Mouse (Mus musculus) forebrain, embryonic 10.5 days (tissue): ENCODE measurements around the gene Vmn1r43. TPM values are rescaled to one million over a fixed set of nuclear protein-coding genes. Genes with fewer than 3 reads are reported as not detected.
"Not testable (repeated sequence)": the region's sequence is repeated elsewhere in the genome, so short reads cannot be mapped to it uniquely, and the experiment has no call there.

Experiments
- DNase-seq: peaks from one replicate; pipeline ENCODE4 v3.0.0-alpha.2; 2017; ENCODE audit warnings: low spot score; ENCODE audit errors: extremely low spot score
- H3K27ac ChIP-seq: fragments of 300-500 bp; sonication (generic); 2 replicates; pipeline ENCODE4 v1.5.1; 2016; ENCODE audit warnings: mild to moderate bottlenecking
- H3K27me3 ChIP-seq: fragments of 300-500 bp; sonication (generic); 2 replicates; pipeline ENCODE4 v1.6.1; 2016; ENCODE audit warnings: mild to moderate bottlenecking; ENCODE audit not compliant: poor library complexity, severe bottlenecking
- H3K36me3 ChIP-seq: fragments of 300-500 bp; sonication (generic); replicated peaks from 2 replicates; pipeline ENCODE4 v1.6.1; 2016; ENCODE audit warnings: mild to moderate bottlenecking, moderate library complexity
- H3K4me1 ChIP-seq: fragments of 300-500 bp; sonication (generic); 2 replicates; pipeline ENCODE4 v1.6.1; 2016
- H3K4me3 ChIP-seq: fragments of 300-500 bp; sonication (generic); 2 replicates; pipeline ENCODE4 v1.5.1; 2016; ENCODE audit warnings: mild to moderate bottlenecking, moderate library complexity
- H3K9me3 ChIP-seq: fragments of 300-500 bp; sonication (generic); 2 replicates; pipeline ENCODE4 v1.6.1; 2016; ENCODE audit warnings: mild to moderate bottlenecking, moderate library complexity
- WGBS: fragments of 180-500 bp; shearing (Covaris S2); methylation state at CpG from one replicate; pipeline ENCODE4 v1.1.7; 2016; 5-methylcytosine and 5-hydroxymethylcytosine counted together
- polyA plus RNA-seq: library from polyadenylated mRNA; unstranded; fragments of >200 nt; fragmentation: Nextera tagmentation; extraction: Ambion mirVana; gene quantifications from 2 replicates; pipeline ENCODE4 v1.2.1, GENCODE M21; 2016

Gene Vmn1r43
- polyA plus RNA-seq = not detected in 2 replicates

DNA sequence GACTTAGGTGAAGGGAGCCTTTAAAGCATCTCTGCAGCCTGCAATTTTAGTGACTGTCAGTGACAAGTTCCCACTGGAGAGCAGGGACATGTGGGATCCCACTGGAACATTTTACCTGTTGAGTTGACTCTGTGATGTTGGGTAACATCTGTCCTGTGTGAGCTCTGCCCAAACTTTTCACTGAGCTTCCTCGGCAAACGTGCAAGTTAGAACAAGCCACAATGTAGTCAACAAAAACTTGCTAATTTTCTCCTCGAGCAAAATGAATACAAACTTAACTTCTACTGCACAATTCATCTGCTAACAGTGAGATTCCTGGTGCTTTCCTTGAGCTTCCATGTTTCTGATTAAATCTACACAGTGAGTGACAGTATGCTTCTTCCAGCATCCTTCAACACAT, at the start of gene Vmn1r43, which contains the start of gene Vmn1r42:
Gene Vmn1r43, minus strand, starts transcription at position 101 of the 400 bp plus-strand sequence.
Gene Vmn1r42, minus strand, starts transcription at position 101 of the 400 bp plus-strand sequence.
- H3K27me3 ChIP-seq, H3K4me3 ChIP-seq, H3K27ac ChIP-seq, DNase-seq, H3K4me1 ChIP-seq, H3K36me3 ChIP-seq: not testable (repeated sequence)
- peaks cover 21% of the 10 kb centered on the region for H3K9me3 ChIP-seq
- 83% methylated on average over 3 of the region's 3 CpGs for WGBS

DNA sequence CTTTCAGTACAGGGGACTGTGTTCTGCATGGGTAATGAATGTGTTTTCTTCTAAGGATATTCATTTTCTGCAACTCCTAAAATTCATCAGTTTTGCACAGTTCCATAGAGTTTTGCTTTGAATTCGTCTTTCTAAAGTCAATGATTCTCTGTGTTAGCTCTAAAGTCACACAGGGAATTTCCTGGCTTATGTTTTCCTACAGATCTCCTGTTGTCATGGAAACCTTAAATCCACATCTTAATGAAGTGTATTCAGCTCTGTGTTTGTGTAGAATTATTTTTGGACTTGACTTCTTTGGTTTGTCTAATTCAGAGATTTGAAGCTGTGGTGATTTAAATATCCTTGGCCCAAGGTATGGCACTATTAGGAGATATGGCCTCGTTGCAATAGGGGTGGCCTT, 7.6 kb upstream of the Vmn1r43 start:
- no peak overlapping the region for H3K27ac ChIP-seq
- DNase-seq = no peak
- H3K4me3 ChIP-seq = no peak overlapping the region
- 72% methylated on average over 2 of the region's 2 CpGs for WGBS
- no peaks in the 10 kb centered on the region for H3K4me1 ChIP-seq
- peaks cover 11% of the 10 kb centered on the region; the same call in 1 of the 2 replicates for H3K9me3 ChIP-seq
- H3K27me3 ChIP-seq = no peaks in the 10 kb centered on the region
- no peaks in the 10 kb centered on the region for H3K36me3 ChIP-seq

DNA sequence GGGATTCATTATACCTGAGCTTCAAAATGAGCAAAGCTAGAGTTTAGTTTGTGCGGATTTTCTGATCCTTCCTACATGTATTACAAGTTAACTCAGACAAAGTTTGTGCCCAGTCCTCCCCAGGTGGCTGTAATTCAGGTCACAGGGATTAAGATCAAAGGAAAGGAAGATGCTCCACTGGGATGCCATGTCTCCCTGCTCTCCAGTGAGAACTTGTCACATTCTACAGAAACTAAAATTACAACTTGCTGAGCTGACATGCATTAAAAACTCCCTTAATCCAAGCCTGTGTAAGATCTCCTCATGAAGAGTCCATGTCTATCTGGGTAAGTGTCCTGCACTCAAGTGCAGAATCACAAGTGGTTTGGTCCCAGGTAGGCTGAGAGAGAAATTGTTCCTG, 7.1 kb upstream of the Vmn1r43 start, which contains the start of gene Vmn1r44:
Gene Vmn1r44, plus strand, starts transcription at position 301 of the 400 bp plus-strand sequence.
- no peak for DNase-seq
- Histone ChIP-seq H3K36me3 (no peaks in the 10 kb centered on the region), H3K27ac (no peak within 1 kb of the TSS), H3K27me3 (no peaks in the 10 kb centered on the region), H3K4me3 (no peak within 1 kb of the TSS), H3K9me3 (peaks cover 14% of the 10 kb centered on the region), H3K4me1 (no peaks in the 10 kb centered on the region)
- WGBS = 88% methylated on average over 1 of the region's 1 CpGs

DNA sequence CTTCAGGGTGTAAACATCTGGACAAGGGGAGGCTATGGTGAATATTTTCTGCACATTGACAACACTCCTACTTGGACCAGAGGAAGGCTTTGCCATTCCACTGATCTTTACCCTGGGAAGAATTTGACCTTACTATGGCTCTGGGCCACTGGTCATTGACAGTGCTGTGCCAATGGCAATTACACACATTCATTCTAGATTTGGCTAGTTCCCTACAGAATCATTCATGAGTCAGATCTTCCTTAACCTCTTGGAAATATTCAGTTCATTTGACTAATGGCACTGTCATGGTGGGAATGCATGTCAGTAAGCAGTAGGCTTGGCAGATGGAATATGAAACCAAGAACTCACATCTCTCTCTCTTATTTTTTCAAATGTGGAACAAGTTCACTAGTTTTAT, 4.7 kb upstream of the Vmn1r43 start:
- Histone ChIP-seq H3K27ac (no peak overlapping the region), H3K36me3 (no peaks in the 10 kb centered on the region), H3K9me3 (peaks cover 21% of the 10 kb centered on the region), H3K4me1 (no peaks in the 10 kb centered on the region), H3K27me3 (no peaks in the 10 kb centered on the region), H3K4me3 (no peak overlapping the region)
- DNase-seq = no peak

DNA sequence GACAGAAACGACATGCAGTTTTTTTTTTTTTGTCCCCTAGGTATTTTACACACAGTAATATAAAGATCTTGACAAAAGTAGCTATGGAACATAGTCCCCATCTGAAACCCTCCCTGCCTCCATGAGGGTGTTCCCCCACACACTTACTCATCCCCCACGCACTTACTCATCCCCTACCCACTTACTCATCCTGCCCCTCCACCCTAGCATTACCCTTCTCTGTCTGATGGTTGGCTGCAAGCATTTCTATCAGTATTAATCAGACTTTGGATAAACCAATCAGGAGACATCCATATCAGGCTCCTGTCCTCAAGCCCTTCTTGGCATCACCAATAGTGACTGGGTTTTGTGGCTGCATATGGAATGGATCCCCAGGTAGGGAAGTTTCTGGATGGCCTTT, 750 bp upstream of the Vmn1r43 start:
- Histone ChIP-seq H3K4me3 (no peak overlapping the region), H3K4me1 (no peaks in the 10 kb centered on the region), H3K9me3 (peaks cover 21% of the 10 kb centered on the region), H3K36me3 (no peaks in the 10 kb centered on the region), H3K27ac (no peak overlapping the region), H3K27me3 (no peaks in the 10 kb centered on the region)
- 73% methylated on average over 2 of the region's 2 CpGs for WGBS
- no peak for DNase-seq

DNA sequence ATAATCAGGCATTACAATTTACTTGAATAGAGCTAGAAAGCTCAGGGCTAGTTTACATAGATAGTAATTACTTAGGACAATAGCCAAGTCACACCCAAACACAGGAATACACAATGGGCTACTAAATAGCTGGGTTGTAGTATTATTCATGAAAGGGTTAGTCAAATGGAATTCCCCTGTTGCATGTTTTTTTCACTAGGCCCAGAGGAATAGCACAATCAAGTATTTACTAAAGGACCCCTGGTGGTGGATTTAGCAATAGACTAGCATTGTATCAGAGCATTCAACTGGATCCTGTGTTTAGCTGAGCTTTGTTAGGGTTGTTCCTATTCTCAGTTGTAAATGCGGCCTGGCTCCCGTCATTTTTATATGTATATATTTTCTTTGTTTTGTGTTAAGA, 8.2 kb downstream of the Vmn1r43 start:
- Histone ChIP-seq H3K9me3 (peaks cover 36% of the 10 kb centered on the region), H3K4me1 (no peaks in the 10 kb centered on the region), H3K27ac (no peak overlapping the region), H3K27me3 (no peaks in the 10 kb centered on the region), H3K4me3 (no peak overlapping the region), H3K36me3 (no peaks in the 10 kb centered on the region)
- DNase-seq = no peak
- WGBS = 68% methylated on average over 2 of the region's 2 CpGs

DNA sequence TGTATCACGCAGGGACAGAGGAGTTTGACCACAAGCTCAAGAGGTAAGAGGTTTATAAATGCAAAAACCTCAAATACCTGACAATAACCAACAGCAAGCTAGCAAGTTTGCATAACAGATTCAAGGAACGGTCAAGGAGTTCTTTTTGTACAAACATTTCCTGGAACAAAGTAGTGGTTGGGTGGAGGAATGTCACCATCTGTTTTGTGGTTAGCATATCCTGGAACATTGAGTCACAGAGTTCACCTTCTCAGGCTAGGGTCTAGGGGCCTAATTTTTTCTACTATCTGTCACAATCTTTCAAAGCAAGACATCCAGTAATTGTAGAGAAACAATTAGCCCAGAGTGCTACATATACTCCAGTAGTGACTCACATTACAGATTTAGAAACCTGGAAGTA, 8.9 kb downstream of the Vmn1r43 start:
- Histone ChIP-seq H3K27me3 (no peaks in the 10 kb centered on the region), H3K27ac (no peak overlapping the region), H3K4me3 (no peak overlapping the region), H3K9me3 (peaks cover 40% of the 10 kb centered on the region), H3K4me1 (no peaks in the 10 kb centered on the region), H3K36me3 (no peaks in the 10 kb centered on the region)
- WGBS = 96% methylated on average over 2 of the region's 2 CpGs
- no peak for DNase-seq

DNA sequence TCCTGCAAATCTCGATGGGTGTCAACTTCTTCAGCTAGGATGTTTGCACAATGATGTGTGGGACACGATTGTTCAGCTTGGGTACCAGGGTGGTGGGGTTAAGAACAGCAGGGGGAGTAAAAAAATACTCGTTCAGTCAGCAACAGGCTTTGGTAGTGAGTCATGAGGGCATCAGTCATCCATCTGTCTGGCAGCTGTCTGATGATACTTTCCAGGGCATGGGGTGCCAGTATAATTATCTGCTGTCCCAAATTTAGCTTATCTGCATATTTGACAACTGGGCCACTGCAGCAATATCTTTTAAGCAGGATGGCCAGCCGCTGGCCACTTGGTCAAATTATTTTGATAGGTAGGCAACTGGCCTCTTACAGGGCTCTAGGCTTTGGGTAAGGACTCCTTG, 12.4 kb downstream of the Vmn1r43 start:
- Histone ChIP-seq H3K36me3 (no peaks in the 10 kb centered on the region), H3K4me3 (no peak overlapping the region), H3K27me3 (no peaks in the 10 kb centered on the region), H3K27ac (no peak overlapping the region), H3K4me1 (no peaks in the 10 kb centered on the region), H3K9me3 (peaks cover 55% of the 10 kb centered on the region)
- WGBS = 80% methylated on average over 4 of the region's 4 CpGs
- DNase-seq = no peak

DNA sequence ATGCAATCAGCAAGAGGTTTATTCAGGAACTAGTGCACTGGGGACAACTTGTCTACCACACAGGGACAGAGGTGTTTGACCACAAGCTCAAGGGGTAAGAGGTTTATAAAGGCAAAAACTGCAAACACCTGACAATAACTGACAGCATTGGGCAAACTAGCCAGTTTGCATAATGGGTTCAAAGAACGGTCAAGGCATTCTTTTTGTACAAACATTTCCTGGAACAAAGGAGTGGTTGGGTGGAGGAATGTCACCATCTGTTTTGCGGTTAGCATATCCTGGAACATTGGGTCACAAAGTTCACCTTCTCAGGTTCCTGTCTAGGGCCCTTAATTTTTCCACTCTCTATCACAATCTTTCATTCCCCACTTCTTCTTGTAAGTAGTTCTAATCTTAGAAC, 16.4 kb downstream of the Vmn1r43 start:
- no peaks in the 10 kb centered on the region for H3K4me1 ChIP-seq

DNA sequence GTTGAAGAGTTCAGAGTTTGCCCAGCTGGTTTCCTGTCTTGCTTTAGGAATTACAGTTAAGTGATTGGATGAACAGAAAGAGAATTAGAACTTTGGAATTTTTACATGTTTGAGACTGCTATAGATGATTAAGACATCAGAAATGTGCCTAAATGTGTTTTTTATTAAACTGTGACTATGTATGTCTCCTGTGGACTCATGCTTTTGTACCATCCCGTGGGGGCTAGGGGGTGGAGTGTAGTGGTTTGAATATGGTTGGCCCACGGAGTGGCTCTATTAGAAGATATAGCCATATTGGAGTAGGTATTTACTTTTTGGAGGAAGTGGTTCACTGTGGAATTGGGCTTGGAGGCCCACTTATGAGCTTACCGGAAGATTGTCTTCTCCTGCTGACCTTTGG, 18.7 kb downstream of the Vmn1r43 start:
- 83% methylated on average over 3 of the region's 3 CpGs for WGBS
- H3K27me3 ChIP-seq = no peaks in the 10 kb centered on the region
- no peak overlapping the region for H3K27ac ChIP-seq
- no peaks in the 10 kb centered on the region for H3K36me3 ChIP-seq
- no peaks in the 10 kb centered on the region for H3K4me1 ChIP-seq
- H3K4me3 ChIP-seq = no peak overlapping the region
- DNase-seq = no peak
- H3K9me3 ChIP-seq = peaks cover 40% of the 10 kb centered on the region

More for the DNA sequence above, 16.4 kb downstream of the Vmn1r43 start:
- H3K36me3 ChIP-seq = no peaks in the 10 kb centered on the region
- H3K27ac ChIP-seq = no peak overlapping the region
- no peak for DNase-seq
- H3K9me3 ChIP-seq = peaks cover 52% of the 10 kb centered on the region
- 90% methylated on average over 2 of the region's 2 CpGs for WGBS
- H3K4me3 ChIP-seq = no peak overlapping the region
- H3K27me3 ChIP-seq = no peaks in the 10 kb centered on the region

Other genes with a start within 250 kb of the Vmn1r43 start
- gene Txnrd3, start 232.4 kb downstream of the Vmn1r43 start, polyA plus RNA-seq = 8.1 and 8.9 TPM in 2 replicates
- gene Vmn1r40, start 168.9 kb downstream of the Vmn1r43 start, polyA plus RNA-seq = not detected in 2 replicates
- gene Vmn1r41, start 135.6 kb downstream of the Vmn1r43 start, polyA plus RNA-seq = not detected in 2 replicates
- not detected in 2 replicates for gene Vmn1r42, start within 50 bp of the Vmn1r43 start, polyA plus RNA-seq
- gene Vmn1r44, start 7.2 kb upstream of the Vmn1r43 start, polyA plus RNA-seq = not detected in 2 replicates
- gene Vmn1r45, start 64.2 kb upstream of the Vmn1r43 start, polyA plus RNA-seq = not detected in 2 replicates
- not detected in 2 replicates for gene Vmn1r46, start 92.9 kb upstream of the Vmn1r43 start, polyA plus RNA-seq
- gene Vmn1r47, start 139.7 kb upstream of the Vmn1r43 start, polyA plus RNA-seq = not detected in 2 replicates
- gene Vmn1r48, start 160.4 kb upstream of the Vmn1r43 start, polyA plus RNA-seq = not detected in 2 replicates
- gene Vmn1r49, start 202.1 kb upstream of the Vmn1r43 start, polyA plus RNA-seq = not detected in 2 replicates
- gene Vmn1r50, start 225.0 kb upstream of the Vmn1r43 start, polyA plus RNA-seq = not detected in 2 replicates
- 0.04 TPM in 1 of 2 replicates, not detected in the other for gene Vmn1r51, start 246.2 kb upstream of the Vmn1r43 start, polyA plus RNA-seq